In genomic region chr19:22338927-22339326, GRCm38 (mm10) we compare ENCODE assay signal across 25 mouse cellular contexts.
"Had no signal": no experiment of that assay in that cellular context is flagged by ENCODE, and none has a peak within 500 bp of the region (broad histone marks: within the 10 kb centered on the region; RNA-seq: fewer than 3 reads in every experiment).

No protein-coding gene starts in this region.

- DNase-seq: gastrocnemius, adult 2 months; gastrocnemius, postnatal 10 days; gastrocnemius, postnatal 25 days; heart, adult 18-20 months; heart, postnatal 10 days; heart, postnatal 4 days; kidney, adult 18-20 months; kidney, adult 8-10 months; kidney, postnatal 10 days; kidney, postnatal 25 days; kidney, postnatal 4 days; layer of hippocampus, adult 9-11 months; left cerebral cortex, postnatal 4 days had no signal

- H3K27ac ChIP-seq: gastrocnemius, adult 2 months; heart, embryonic 10.5 days; hindbrain, embryonic 10.5 days; hindbrain, embryonic 12.5 days; hindbrain, embryonic 14.5 days; intestine, embryonic 15.5 days; left cerebral cortex, adult 2 months; limb, embryonic 13.5 days; limb, embryonic 15.5 days had no signal

- H3K27me3 ChIP-seq: heart, embryonic 12.5 days; hindbrain, embryonic 12.5 days; intestine, embryonic 15.5 days; limb, embryonic 13.5 days; limb, embryonic 15.5 days had no signal

- H3K4me2 ChIP-seq: heart, embryonic 12.5 days; hindbrain, embryonic 12.5 days; hindbrain, embryonic 14.5 days; intestine, embryonic 15.5 days; limb, embryonic 13.5 days; limb, embryonic 15.5 days had no signal

- H3K9ac ChIP-seq: heart, embryonic 12.5 days; hindbrain, embryonic 12.5 days; hindbrain, embryonic 14.5 days; intestine, embryonic 15.5 days; limb, embryonic 13.5 days; limb, embryonic 15.5 days had no signal

- ATAC-seq: hindbrain, embryonic 16.5 days; inflammation-experienced regulatory T-cells, adult 6 months; intestine, embryonic 15.5 days; intestine, postnatal 0 days had no signal

- H3K4me3 ChIP-seq: gastrocnemius, adult 2 months; heart, embryonic 10.5 days; heart, embryonic 12.5 days; hindbrain, embryonic 10.5 days; hindbrain, embryonic 12.5 days; intestine, embryonic 15.5 days; left cerebral cortex, adult 2 months; limb, embryonic 13.5 days; limb, embryonic 15.5 days had no signal

- H3K36me3 ChIP-seq: heart, embryonic 10.5 days; heart, embryonic 12.5 days; hindbrain, embryonic 10.5 days; hindbrain, embryonic 12.5 days; intestine, embryonic 15.5 days; limb, embryonic 13.5 days; limb, embryonic 15.5 days had no signal

- H3K4me1 ChIP-seq: heart, embryonic 10.5 days; heart, embryonic 12.5 days; hindbrain, embryonic 10.5 days; hindbrain, embryonic 12.5 days; intestine, embryonic 15.5 days; limb, embryonic 13.5 days; limb, embryonic 15.5 days had no signal

- H3K9me3 ChIP-seq: heart, embryonic 10.5 days; heart, embryonic 12.5 days; hindbrain, embryonic 10.5 days; hindbrain, embryonic 12.5 days; intestine, embryonic 15.5 days; limb, embryonic 13.5 days; limb, embryonic 15.5 days had no signal
